Mouse (Mus musculus) E14TG2a.4 (cell line): ENCODE measurements at regions not wholly inside any gene's neighbourhood (a gene's known extent, or its start where the extent isn't known, plus 50 kb on each side); places are given as distances from the start of the nearest gene placed in this dataset.

Experiments used
- CTCF ChIP-seq: conservative IDR thresholded peaks from 2 replicates; pipeline ENCODE4 v1.5.1; 2014; ENCODE audit warnings: low read length
- NANOG ChIP-seq: IDR thresholded peaks from 2 replicates; pipeline ENCODE4 v1.6.1; 2014; ENCODE audit warnings: borderline replicate concordance, low read length, mixed read lengths
- POU5F1 ChIP-seq: IDR thresholded peaks from 2 replicates; pipeline ENCODE4 v1.6.1; 2014; ENCODE audit warnings: low read length, borderline replicate concordance

DNA sequence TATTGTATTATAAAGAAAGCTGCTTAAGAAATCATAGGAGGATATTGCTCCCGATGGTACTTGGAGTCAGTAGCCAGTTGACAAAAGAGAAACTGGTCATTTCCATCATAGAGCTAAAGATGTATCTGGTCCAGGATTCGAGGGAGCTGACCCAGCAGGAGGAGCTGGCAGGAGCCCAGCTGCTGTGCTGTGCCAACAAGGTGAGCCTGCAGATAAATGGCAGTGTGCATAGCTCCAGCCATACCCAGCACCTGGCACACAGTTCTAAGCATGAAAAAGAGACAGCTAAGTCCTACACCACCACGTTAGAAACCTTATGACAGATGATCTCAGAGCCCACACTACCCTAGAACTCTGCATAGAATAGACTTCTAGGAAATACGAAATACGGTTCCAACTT, 64.6 kb upstream of the Krr1 start:
- TF ChIP-seq CTCF = no peak
- no peak for TF ChIP-seq NANOG
- no peak for TF ChIP-seq POU5F1
